Mouse (Mus musculus) kidney, adult 18-20 months (tissue): ENCODE results near the gene Orm1.

ENCODE experiments used
- DNase-seq: peaks from one replicate; pipeline ENCODE4 v3.0.0; 2021

The Orm1 gene

DNA sequence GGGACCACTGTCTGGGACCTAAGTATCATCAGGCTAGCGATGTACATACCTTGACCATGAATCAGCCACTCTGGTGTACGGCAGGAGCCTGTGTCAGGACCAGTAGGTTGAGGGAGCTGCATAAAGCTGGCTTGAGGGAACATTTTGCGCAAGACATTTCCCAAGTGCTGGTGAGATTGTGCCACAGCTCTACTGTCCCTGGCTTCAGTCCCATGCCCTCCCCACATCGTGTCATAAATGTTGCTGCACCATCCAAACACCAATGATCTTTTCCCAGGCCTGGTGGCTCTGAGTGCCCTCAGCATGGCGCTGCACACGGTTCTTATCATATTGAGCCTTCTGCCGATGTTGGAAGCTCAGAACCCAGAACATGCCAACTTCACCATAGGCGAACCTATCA lies at the start of gene Orm1:
Gene Orm1, plus strand, starts transcription at position 266 of the 400 bp plus-strand sequence.
- no peak for DNase-seq

GRCm38 (mm10) chr4:63295641-63296040 lies 48.7 kb upstream of the Orm1 start:
- DNase-seq: no peak

- no peak for DNase-seq
Observed at GRCm38 (mm10) chr4:63296263-63296662, 48.1 kb upstream of the Orm1 start.

- DNase-seq: no peak
Observed at GRCm38 (mm10) chr4:63296876-63297275, 47.5 kb upstream of the Orm1 start.

DNA sequence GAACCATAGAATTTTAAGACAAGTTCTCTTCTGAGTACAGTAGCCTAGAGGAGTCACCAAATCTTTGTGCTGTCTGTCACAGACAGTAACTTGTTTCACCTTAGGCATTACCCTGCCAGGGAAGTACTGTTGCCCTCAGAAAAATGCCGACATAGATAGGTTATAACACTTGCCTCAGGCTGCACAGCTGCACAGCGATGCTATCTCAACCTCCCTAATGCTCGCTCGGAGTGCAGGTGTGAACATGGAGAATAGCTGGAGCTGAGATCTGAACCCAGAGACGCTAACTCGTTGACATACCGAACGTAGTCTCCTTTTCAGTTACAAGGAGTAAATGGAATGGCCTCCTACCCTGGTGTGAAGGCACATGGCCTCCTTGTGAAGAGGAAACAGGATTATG lies 46.2 kb upstream of the Orm1 start:
- DNase-seq: no peak

GRCm38 (mm10) chr4:63302641-63303040 lies 41.7 kb upstream of the Orm1 start:
- no peak for DNase-seq

DNA sequence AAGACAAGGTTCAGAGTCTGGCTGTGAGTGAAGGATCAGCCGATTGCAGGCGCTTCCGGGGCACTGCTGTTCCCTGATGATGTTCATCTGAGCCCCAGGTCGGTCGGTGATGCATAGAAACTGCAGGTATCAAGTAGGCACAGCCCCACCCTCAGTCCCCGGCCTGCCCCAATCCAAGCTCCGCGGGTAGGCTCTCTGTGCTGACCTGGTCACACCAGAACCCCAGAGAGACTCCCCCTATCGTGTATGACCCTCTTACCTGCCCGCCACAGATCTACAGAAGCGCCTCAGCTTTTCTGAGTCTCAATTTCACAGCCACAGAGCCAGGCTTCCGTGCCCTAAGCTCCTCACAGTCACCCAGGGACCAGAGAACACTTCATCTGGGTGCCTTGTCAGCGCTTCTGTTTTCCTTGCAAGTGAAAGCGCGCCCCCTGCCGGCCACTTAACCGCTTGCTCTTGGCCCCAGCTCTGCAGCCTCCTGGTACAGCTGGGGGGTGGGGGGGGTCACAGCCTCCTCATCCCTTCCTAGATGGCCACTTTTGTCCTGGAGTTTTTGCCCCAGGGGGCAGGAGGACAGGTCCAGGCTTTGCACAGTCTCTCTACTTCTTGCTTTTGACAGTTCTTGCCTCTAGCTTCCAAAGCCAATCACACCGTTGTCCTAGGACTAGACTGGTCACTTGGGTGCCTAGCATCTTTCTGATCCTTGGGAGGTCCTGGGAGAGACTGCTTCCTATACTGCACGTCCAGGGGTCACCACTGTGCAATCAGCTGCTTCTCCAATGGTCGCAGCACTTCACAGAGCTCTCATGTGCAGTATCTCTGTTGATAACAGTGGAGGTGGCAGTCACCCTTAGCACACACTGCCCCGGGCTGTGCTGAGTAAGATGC lies 36.9 kb upstream of the Orm1 start:
- DNase-seq: peak; percentile 90

GRCm38 (mm10) chr4:63308316-63308715 lies 36.0 kb upstream of the Orm1 start:
- DNase-seq: no peak

DNA sequence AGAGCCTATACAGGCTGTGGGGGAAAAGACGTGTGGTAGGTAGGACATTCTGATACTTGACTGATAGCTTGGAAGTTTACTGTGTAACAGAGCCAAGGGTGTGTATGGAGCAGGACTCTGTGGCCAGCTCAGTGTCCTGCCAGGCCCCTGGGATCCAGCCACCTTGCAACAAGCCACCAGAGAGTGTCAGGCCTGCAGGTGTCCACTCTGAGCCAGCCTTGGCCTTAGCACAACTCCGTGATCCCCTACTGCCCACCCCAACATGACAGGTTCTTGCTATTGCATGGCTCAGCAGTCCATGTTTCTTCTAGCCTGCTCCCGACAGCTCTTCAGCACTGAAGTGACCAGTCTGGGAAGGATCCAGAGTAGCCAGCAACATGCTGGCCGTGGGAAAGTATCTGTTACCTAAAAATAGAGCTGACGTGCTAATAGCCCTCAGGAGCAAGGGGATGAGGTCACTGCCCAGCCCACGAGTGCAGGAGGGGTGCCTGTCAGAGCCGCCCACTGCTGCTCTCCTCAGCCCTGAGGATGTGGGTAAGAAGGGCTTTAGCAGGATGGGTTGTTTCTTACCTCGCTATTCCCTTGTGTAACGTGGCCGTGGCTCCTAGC lies 34.0 kb upstream of the Orm1 start:
- DNase-seq: no peak

DNA sequence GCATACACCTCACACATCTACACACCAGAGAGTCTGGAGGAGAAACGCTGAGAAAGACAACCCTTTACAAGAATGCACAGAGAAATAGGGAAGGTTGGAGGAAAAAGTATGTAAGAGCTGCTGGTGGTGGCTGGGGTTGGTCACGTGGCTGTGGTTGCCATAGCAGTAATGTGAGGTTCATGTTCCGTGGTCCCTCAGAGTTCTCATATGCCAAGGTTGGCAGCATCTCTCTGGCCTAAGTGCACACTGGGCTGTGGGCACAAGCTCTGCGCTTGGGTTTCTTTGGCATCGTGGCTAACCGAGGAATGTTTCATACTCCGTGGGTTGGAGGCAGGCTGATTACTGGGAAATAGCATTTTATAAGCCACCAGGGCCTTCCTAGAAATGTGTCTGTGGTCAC lies 32.9 kb upstream of the Orm1 start:
- DNase-seq: no peak

- DNase-seq: no peak
Observed at GRCm38 (mm10) chr4:63314063-63314462, 30.3 kb upstream of the Orm1 start.

DNA sequence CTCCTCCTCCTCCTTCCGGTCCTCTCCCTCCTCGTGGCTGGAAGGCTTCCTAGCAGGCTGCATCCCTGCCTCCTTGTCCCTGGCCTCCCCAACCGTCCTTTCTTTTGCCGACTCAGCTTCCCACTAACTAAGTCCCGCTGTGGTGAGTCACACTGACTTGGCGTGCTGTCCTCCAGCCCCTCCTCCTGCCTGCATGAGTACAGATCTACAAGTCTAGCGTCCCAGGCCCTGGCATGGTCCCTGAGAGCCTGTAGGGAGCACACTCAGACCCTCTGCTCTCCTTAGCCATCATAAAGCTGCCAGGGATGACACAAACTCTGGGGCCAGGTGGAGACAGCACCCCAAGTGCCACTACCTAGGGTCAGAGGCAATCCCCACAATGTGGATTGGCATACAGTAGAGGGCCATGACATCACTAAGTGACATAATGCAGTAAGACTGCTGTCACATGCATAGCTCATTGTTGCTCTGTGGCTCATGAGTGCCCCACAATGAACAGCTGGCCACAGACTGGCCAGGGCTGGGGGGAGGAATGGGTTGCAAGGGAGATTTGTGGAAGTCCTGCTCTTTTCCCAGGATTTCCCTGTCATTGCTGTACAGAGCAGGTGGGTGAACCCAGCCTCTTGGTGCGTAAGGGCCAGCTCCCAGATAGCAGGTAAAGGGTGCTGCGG lies 28.1 kb upstream of the Orm1 start:
- no peak for DNase-seq

- peak; percentile 69 for DNase-seq
Observed at GRCm38 (mm10) chr4:63319566-63319965, 24.8 kb upstream of the Orm1 start.

DNA sequence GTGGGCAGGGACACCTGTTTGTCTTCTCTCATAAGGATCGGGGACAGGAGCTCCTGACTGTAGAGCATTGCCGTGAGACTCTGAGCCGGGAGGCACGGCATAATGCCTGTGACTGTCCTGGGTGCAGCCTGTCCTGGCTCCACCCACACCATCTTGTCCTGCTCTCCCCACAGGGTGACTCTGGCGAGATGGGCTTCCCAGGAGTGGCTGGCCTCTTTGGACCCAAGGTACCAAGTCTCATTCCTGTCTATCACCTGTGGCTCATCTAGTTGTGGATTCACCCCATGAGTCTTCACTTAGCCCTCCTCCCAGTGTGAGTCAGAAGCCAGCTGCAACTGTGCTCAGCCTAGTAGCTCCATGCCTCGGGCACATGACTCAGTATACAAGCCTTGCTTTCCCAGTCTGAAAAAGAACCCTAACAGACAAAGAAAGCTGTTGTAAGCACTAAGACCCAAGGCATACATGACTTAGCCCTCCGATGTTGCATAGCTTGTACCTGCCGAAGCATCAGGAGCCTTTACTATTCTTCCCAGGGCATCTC lies 21.0 kb upstream of the Orm1 start:
- DNase-seq: no peak

DNA sequence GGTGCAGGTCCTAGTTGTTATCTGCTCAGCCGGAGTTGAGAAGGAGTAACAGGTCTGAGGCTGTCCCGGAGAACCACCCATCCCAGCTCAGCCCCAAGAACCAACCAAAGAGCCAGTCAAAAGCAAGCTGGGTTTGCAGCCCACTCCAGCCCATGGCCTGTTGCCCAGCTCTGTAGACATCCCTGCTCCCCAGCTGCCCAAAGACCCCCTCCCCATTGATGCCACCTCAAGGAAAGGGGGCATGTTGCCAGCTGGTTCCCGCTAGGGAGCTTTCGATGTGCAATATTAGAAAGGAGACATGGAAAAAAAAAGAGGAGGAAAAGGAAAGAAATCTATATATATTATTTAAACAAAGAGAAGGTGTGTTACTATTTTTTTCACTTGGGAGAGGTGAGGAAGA lies 11.0 kb upstream of the Orm1 start:
- DNase-seq: no peak

DNA sequence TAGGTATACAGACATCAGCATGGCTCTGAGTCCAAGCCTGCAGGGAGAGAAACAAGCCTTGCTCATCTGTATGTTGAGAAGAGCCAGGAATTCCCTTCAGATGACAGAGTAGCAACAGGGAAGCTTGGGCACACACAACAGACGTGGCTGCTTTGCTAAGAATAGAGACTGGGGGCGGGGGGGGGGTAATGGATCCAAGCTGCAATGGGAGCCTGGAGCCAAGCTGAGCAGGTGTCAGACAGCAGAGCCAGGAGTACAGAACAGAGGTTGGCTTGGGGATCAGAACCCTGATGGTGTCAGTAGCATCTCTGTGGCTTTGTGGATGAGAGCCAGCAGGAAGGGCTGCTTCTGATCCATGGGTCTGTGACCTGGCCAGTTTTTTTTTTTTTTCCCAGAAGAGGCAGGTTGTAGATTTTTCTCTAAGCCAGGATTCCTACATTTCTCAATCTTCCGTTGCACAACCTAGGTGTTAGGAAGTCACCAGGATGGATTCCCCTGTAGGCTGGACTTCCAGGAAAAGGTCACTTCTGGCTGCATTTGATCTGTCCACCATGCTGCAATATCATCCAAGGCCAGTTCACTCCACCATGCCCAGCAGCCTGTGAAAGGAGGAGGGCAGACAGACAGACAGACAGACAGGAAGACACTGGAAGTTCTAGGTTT lies 5.8 kb upstream of the Orm1 start:
- no peak for DNase-seq

DNA sequence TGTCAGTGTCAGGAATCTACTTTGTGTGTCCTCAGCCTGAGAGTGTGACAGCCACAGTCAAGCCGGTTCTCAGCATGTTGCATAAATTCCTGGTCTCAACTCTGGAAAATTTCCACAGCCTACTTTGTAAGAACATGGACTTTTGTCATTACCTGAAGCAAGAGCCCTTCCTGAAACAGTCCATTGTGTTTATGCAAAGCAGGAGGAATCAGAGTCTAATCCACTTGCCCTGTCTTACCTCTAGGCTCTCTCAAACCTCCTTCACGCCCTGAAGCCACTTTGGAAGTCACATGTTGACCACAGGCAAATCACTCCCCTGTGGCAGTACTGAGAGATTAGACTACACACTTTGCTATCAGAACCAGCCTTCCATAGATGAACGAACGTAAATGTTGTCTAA lies 1.9 kb upstream of the Orm1 start:
- DNase-seq: no peak

DNA sequence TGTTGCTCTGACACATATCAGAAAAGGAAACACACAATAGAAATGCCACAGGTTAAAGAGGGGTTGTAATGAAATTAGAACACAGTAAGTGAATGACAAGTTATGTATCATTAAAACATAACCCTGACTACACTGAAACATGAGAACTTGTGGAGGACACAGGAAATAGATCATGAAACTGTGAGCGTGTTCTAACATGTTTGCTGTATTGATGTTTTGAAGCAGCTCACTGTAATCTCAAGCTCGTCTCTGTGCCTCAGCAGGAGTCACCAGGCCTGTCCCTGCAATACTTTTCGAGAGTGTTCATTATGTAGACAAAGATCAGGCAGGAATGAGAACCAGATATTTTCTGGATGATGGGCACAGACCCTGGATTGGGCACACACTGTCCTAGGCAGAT lies 752 bp upstream of the Orm1 start:
- no peak for DNase-seq

- no peak for DNase-seq
Observed at GRCm38 (mm10) chr4:63345261-63345660, 901 bp downstream of the Orm1 start.

DNA sequence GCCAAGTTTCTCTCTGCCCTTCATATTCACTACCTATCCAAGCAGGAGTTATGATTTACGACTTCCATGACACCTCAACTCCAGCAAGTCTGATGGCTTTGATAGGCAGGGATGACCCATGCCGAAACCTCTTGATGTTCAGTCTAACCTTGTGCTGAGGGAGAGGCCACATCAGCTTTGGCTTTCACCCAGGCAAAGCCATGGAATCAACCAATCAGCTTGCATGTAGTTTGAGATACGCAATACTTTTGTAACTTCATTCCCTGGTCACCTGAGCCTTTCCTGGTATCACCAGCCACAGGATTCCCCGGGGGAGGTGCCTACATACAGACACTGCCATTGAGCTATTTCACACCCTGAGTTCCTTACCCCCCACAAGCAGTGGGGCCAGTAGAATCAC lies 2.3 kb downstream of the Orm1 start:
- DNase-seq: no peak

GRCm38 (mm10) chr4:63348524-63348923 lies 4.2 kb downstream of the Orm1 start:
- DNase-seq: no peak

DNA sequence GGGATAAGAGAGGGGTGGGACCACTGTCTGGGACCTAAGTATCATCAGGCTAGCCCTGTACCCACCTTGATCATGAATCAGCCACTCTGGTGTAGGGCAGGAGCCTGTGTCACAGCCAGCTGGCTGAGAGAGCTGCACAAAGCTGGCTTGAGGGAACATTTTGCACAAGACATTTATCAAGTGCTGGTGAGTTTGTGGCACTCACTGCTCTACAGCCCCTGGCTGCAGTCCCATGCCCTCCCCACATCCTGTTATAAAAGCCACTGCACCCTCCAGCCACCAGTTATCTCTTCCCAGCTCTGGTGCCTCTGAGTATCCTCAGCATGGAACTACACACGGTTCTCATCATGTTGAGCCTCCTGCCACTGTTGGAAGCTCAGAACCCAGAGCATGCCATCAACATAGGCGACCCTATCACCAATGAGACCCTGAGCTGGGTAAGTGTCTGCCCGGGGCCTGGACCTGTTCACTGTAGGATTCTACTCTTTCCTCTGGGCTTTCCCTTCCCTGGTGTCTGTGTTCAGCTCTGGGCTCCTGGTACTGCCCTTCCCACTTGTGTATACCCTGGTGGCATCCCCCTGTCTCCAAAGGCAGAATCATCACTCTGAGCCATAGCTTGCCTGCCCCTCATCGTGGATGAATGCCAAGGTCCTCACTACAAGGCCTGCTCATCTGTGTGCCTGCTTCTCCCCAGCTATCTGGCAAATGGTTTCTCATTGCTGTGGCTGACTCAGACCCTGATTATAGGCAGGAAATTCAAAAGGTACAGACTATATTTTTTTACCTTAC lies 11.7 kb downstream of the Orm1 start, which contains the start of gene Orm3:
Gene Orm3, plus strand, starts transcription at position 286 of the 789 bp plus-strand sequence.
- no peak for DNase-seq
